Mouse (Mus musculus) embryonic facial prominence, embryonic 14.5 days (tissue): ENCODE data around the gene Fam170b. TPM values are rescaled to one million over a fixed set of nuclear protein-coding genes. Genes with fewer than 3 reads are reported as not detected.

Experiments
- ATAC-seq: fragments of 200-750 bp; cut with Nextera tagmentation; 2 replicates; pipeline ENCODE4 v1.8.0; 2017; ENCODE audit warnings: low read depth, moderate number of reproducible peaks, moderate TSS enrichment
- DNase-seq: peaks from one replicate; pipeline ENCODE4 v3.0.0-alpha.2; 2015; ENCODE audit warnings: low spot score
- H3K27ac ChIP-seq: fragments of 300-500 bp; sonication (generic); replicated peaks from 2 replicates; pipeline ENCODE4 v1.5.1; 2014; ENCODE audit warnings: low read depth, mild to moderate bottlenecking, low read length, moderate library complexity
- H3K27me3 ChIP-seq: fragments of 300-500 bp; sonication (generic); replicated peaks from 2 replicates; pipeline ENCODE4 v1.6.1; 2014; ENCODE audit warnings: low read length; ENCODE audit not compliant: control insufficient read depth, insufficient read depth
- H3K36me3 ChIP-seq: fragments of 300-500 bp; sonication (generic); 2 replicates; pipeline ENCODE4 v1.6.1; 2014; ENCODE audit warnings: low read length, mixed read lengths; ENCODE audit not compliant: control insufficient read depth, insufficient read depth
- H3K4me1 ChIP-seq: fragments of 300-500 bp; sonication (generic); 2 replicates; pipeline ENCODE4 v1.6.1; 2014; ENCODE audit warnings: antibody characterized with exemption, low read length; ENCODE audit not compliant: control insufficient read depth, insufficient read depth
- H3K4me2 ChIP-seq: fragments of 300-500 bp; sonication (generic); 2 replicates; pipeline ENCODE4 v1.6.1; 2014; ENCODE audit warnings: low read depth, mild to moderate bottlenecking, low read length, moderate library complexity, mixed read lengths
- H3K4me3 ChIP-seq: fragments of 300-500 bp; sonication (generic); 2 replicates; pipeline ENCODE4 v1.5.1; 2014; ENCODE audit warnings: low read depth, mild to moderate bottlenecking, low read length
- H3K9ac ChIP-seq: fragments of 300-500 bp; sonication (generic); 2 replicates; pipeline ENCODE4 v1.6.1; 2014; ENCODE audit warnings: low read depth, mild to moderate bottlenecking, low read length, moderate library complexity, mixed read lengths
- H3K9me3 ChIP-seq: fragments of 300-500 bp; sonication (generic); 2 replicates; pipeline ENCODE4 v1.6.1; 2016; ENCODE audit warnings: low read length; ENCODE audit not compliant: control insufficient read depth
- WGBS: fragments of 180-500 bp; shearing (Covaris S2); extraction: QIAGEN DNeasy Blood & Tissue Kit; methylation state at CpG from one replicate; pipeline ENCODE4 v1.1.7; 2014; 5-methylcytosine and 5-hydroxymethylcytosine counted together
- polyA plus RNA-seq: library from polyadenylated mRNA; unstranded; fragments of >200 nt; fragmentation: Nextera tagmentation; extraction: Ambion mirVana; gene quantifications from 2 replicates; pipeline ENCODE4 v1.2.1, GENCODE M21; 2014

Fam170b gene
- polyA plus RNA-seq, 1 experiment from 2014 or later: not detected

DNA sequence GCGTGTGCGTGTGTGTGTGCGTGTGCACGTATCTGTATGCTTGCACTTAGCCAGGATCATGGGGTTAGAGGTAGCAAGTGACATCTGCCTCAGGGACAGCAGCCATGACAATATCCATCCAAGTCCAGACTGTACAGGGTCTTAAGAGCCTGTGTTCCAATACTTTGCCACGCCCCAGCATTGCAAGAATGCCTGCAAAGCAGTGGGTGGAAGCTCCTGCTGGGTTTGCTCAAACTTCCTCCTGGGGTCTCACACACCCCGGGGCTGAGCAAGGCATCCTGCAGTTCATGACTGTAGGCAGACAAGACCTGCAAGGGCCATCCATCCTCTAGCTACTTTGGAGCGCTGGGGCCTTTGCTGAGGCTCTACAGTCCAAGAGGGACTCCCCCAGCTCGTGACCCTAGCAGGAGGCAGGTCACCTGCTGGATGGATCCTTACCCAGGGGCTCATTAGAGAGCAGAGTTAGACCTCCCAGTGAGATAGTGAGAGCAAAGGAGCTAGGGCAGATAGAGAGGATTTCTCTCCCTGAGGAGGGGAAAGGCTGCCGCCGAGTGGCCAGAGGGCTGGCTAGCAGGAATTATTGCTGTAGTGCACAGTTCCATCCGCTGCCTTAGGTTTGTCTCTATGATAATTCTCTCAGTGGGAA lies 32.6 kb upstream of the Fam170b start:
- H3K9ac ChIP-seq: no peak overlapping the region
- peak; percentile 78; the same call in 1 of the 2 replicates for ATAC-seq
- no peak overlapping the region for H3K4me2 ChIP-seq
- no peaks in the 10 kb centered on the region for H3K36me3 ChIP-seq
- DNase-seq: peak; percentile 57
- H3K9me3 ChIP-seq: no peaks in the 10 kb centered on the region
- no peaks in the 10 kb centered on the region for H3K4me1 ChIP-seq
- WGBS: 57% methylated on average over 11 of the region's 11 CpGs
- H3K27me3 ChIP-seq: no peaks in the 10 kb centered on the region
- H3K27ac ChIP-seq: no peak overlapping the region
- no peak overlapping the region for H3K4me3 ChIP-seq

DNA sequence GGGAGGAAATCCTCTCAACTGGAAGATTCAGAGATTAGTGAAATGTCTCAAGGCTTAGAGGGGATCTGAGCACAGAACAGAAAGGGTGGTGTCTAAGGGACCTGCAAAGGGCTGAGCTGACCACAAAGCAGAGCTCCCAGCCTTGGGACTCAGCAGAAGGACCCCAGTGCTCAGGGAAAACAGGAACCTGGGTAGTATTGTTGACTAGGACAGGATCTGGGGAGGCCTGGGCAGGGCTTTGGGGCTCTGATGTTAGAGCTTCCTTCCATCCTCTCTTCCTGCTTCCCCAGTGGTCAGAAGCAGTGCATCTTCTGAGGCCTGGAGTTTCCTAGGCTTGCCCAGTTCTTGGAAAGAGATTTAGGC lies 32.1 kb upstream of the Fam170b start:
- Histone ChIP-seq H3K4me2 (no peak overlapping the region), H3K9ac (no peak overlapping the region), H3K9me3 (no peaks in the 10 kb centered on the region), H3K36me3 (no peaks in the 10 kb centered on the region), H3K4me3 (no peak overlapping the region), H3K4me1 (no peaks in the 10 kb centered on the region), H3K27me3 (no peaks in the 10 kb centered on the region), H3K27ac (no peak overlapping the region)
- DNase-seq (no peak), ATAC-seq (no peak)

- Histone ChIP-seq H3K9me3 (no peaks in the 10 kb centered on the region), H3K4me1 (no peaks in the 10 kb centered on the region), H3K4me3 (no peak overlapping the region), H3K27ac (no peak overlapping the region), H3K9ac (no peak overlapping the region), H3K27me3 (no peaks in the 10 kb centered on the region), H3K36me3 (no peaks in the 10 kb centered on the region), H3K4me2 (no peak overlapping the region)
- ATAC-seq (no peak), DNase-seq (no peak)
Observed at GRCm38 (mm10) chr14:32810111-32810510, 23.7 kb upstream of the Fam170b start.

GRCm38 (mm10) chr14:32812429-32812828 lies 21.3 kb upstream of the Fam170b start:
- DNase-seq (no peak), ATAC-seq (no peak)
- no peaks in the 10 kb centered on the region for H3K27me3 ChIP-seq
- no peaks in the 10 kb centered on the region for H3K4me1 ChIP-seq
- no peaks in the 10 kb centered on the region for H3K9me3 ChIP-seq
- no peak overlapping the region for H3K27ac ChIP-seq
- H3K4me3 ChIP-seq: no peak overlapping the region
- 64% methylated on average over 6 of the region's 6 CpGs for WGBS
- H3K9ac ChIP-seq: no peak overlapping the region
- H3K4me2 ChIP-seq: no peak overlapping the region
- H3K36me3 ChIP-seq: no peaks in the 10 kb centered on the region

DNA sequence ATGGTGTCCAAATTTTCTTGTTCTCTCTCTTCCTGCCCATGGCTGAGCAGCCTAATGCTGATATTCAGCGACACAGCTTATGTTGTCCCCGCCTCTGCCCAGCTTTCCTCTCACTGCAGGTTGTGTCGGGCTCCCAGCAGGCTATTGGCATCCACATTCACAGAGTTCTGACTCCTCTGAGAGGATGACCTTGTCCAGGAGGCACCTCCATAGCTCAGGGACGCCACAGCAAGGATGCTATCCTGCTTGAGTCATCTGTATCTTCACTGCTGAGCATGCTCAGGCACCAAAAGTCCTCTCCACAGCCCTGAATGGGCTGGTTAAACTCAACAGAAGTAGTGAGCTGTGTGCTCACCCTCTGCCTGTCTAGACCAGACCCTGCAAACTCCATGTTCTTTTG lies 18.8 kb upstream of the Fam170b start:
- 58% methylated on average over 4 of the region's 4 CpGs for WGBS
- Histone ChIP-seq H3K36me3 (no peaks in the 10 kb centered on the region), H3K4me1 (peaks cover 10% of the 10 kb centered on the region), H3K4me3 (no peak overlapping the region), H3K9me3 (no peaks in the 10 kb centered on the region), H3K4me2 (no peak overlapping the region), H3K9ac (no peak overlapping the region), H3K27ac (no peak overlapping the region), H3K27me3 (no peaks in the 10 kb centered on the region)
- ATAC-seq: no peak
- no peak for DNase-seq

GRCm38 (mm10) chr14:32816533-32816932 lies 17.2 kb upstream of the Fam170b start:
- no peak overlapping the region for H3K9ac ChIP-seq
- no peak for DNase-seq
- no peak overlapping the region for H3K27ac ChIP-seq
- no peaks in the 10 kb centered on the region for H3K36me3 ChIP-seq
- ATAC-seq: no peak
- H3K4me1 ChIP-seq: peaks cover 10% of the 10 kb centered on the region
- H3K4me2 ChIP-seq: no peak overlapping the region
- H3K9me3 ChIP-seq: no peaks in the 10 kb centered on the region
- H3K27me3 ChIP-seq: no peaks in the 10 kb centered on the region
- H3K4me3 ChIP-seq: no peak overlapping the region
- 71% methylated on average over 4 of the region's 4 CpGs for WGBS

DNA sequence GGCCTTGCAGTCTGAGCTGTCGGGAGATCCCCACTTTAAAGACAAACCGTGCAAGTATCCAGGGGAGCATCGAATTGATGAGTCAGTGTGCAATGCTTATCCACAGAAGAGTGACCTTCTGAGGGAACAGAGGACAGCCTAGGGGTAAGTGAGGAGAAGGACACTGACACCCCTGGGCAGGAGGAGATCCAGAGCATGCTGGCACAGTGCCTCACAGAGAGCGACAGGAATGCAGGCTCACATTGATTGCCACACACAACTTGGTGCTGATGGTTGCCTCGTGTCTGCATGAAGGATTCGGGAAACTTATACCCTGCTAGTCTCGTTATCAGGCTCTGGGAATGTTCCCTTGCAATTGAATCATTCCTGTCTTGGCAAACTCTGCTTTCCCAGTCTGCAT lies 16.5 kb upstream of the Fam170b start:
- Histone ChIP-seq H3K9ac (no peak overlapping the region), H3K27ac (no peak overlapping the region), H3K4me3 (no peak overlapping the region), H3K36me3 (no peaks in the 10 kb centered on the region), H3K4me2 (no peak overlapping the region), H3K4me1 (peaks cover 10% of the 10 kb centered on the region), H3K27me3 (no peaks in the 10 kb centered on the region), H3K9me3 (no peaks in the 10 kb centered on the region)
- 52% methylated on average over 7 of the region's 7 CpGs for WGBS
- ATAC-seq (no peak), DNase-seq (no peak)

DNA sequence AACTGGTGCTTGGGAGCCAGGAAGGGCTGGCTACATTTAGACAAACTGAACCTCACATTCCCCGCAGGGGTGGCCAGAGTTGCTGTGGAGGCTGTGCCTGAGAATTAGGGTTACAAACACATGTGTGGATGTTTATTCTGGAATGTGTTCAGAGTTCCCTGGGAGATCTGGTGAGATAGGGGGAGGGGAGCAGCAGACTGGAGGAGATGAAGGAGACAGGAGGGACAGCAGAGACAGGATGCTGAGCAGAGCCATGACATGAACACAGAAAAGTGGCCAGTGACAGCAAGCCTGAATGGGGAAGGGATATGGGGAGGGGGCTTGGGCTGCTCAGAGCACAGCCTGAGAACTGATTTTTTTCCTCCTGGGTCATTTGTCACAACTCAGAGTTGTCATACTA lies 14.5 kb upstream of the Fam170b start:
- H3K9me3 ChIP-seq: no peaks in the 10 kb centered on the region
- 25% methylated on average over 1 of the region's 1 CpGs for WGBS
- no peak overlapping the region for H3K4me2 ChIP-seq
- DNase-seq (peak; percentile 50), ATAC-seq (0 out of 2 replicates have a peak, but pooled peaks have one; percentile 37)
- H3K36me3 ChIP-seq: no peaks in the 10 kb centered on the region
- H3K4me3 ChIP-seq: no peak overlapping the region
- H3K27me3 ChIP-seq: no peaks in the 10 kb centered on the region
- no peak overlapping the region for H3K27ac ChIP-seq
- H3K4me1 ChIP-seq: peaks cover 13% of the 10 kb centered on the region
- no peak overlapping the region for H3K9ac ChIP-seq

DNA sequence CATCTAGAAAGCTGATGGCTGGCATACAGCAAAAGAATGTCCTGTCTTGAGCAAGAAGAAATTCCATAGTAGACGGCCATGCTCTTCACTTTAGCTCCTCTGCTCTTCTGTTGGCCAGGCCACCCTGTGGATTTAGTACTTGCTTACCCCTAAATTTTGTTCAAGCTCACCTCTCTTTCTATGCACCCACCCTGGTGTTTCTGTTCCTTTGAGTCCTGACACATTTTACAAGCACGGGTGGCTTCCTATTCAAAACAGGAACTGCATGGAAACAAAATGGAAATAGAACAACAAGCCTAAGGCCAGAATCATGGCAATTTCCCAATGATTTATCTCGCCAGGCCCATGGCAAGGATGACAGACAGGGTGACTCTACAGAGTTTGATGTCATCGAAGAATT lies 10.9 kb upstream of the Fam170b start:
- Histone ChIP-seq H3K27me3 (no peaks in the 10 kb centered on the region), H3K27ac (no peak overlapping the region), H3K4me3 (no peak overlapping the region), H3K9ac (no peak overlapping the region), H3K4me2 (no peak overlapping the region), H3K9me3 (no peaks in the 10 kb centered on the region), H3K4me1 (peaks cover 40% of the 10 kb centered on the region), H3K36me3 (no peaks in the 10 kb centered on the region)
- ATAC-seq: no peak
- no peak for DNase-seq
- 83% methylated on average over 4 of the region's 4 CpGs for WGBS
